19 mouse cellular contexts compared by ENCODE assay signal in the genomic region with DNA sequence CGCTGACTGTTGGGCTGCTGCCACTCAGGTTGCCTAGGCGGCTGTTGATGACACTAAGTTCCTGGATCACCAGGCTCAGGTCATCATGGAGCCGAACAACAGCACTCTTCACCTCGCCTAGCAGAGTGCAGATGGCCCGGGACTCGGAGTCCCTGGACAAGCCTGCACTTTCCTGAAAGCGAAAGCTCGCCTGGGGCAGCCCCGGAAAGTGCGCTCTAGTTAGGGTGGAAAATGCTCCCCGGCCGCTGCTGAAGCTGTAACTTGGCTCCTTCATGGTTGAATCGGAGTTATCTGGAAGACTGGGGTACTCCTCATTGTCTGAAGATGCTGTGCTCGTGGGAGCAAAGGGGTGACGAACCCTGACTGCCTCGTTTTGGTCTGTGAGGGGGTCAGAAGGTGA.
DNase-seq lines count a peak whose midpoint lies in the region; ATAC-seq and TF ChIP-seq lines count a peak whose summit lies in the region.
"Had no signal": no experiment of that assay in that cellular context is flagged by ENCODE, and none has a peak within 500 bp of the region (broad histone marks: within the 10 kb centered on the region; RNA-seq: fewer than 3 reads in every experiment).

No protein-coding gene starts in this region.

- TF ChIP-seq EP300 in heart, postnatal 0 days (IDR thresholded peaks at IDR 0.05; ENCODE audit: low read depth): no peak

- no peak overlapping the region for H3K4me3 ChIP-seq in gastrocnemius, adult 2 months
- no peak overlapping the region for H3K4me3 ChIP-seq in heart, postnatal 0 days (ENCODE audit: low read depth, low read length)
- H3K4me3 ChIP-seq in midbrain, embryonic 10.5 days: no peak overlapping the region
- no peak overlapping the region for H3K4me3 ChIP-seq in midbrain, embryonic 14.5 days (replicated peaks; ENCODE audit: low read depth, low read length)
- no peak overlapping the region for H3K4me3 ChIP-seq in limb, embryonic 12.5 days (replicated peaks)
- H3K4me3 ChIP-seq: embryonic facial prominence, embryonic 12.5 days; midbrain, embryonic 12.5 days had no signal

- H3K27me3 ChIP-seq in heart, postnatal 0 days (ENCODE audit: control insufficient read depth, insufficient read depth, low read length): 0 out of 2 replicates have a peak, but pooled peaks cover 2% of the 10 kb centered on the region
- 0 out of 2 replicates have a peak, but pooled peaks cover 5% of the 10 kb centered on the region for H3K27me3 ChIP-seq in midbrain, embryonic 10.5 days (ENCODE audit: low read depth, poor library complexity, severe bottlenecking)
- no peaks in the 10 kb centered on the region for H3K27me3 ChIP-seq in midbrain, embryonic 14.5 days (ENCODE audit: control insufficient read depth, insufficient read depth, low read length)
- no peaks in the 10 kb centered on the region for H3K27me3 ChIP-seq in limb, embryonic 12.5 days
- H3K27me3 ChIP-seq: embryonic facial prominence, embryonic 12.5 days; midbrain, embryonic 12.5 days had no signal

- no peak overlapping the region for H3K27ac ChIP-seq in gastrocnemius, adult 2 months
- no peak overlapping the region for H3K27ac ChIP-seq in heart, postnatal 0 days (ENCODE audit: low read depth)
- peak overlapping the region; percentile 28 for H3K27ac ChIP-seq in midbrain, embryonic 10.5 days (replicated peaks)
- no peak overlapping the region for H3K27ac ChIP-seq in midbrain, embryonic 14.5 days (replicated peaks; ENCODE audit: low read depth, low read length)
- no peak overlapping the region for H3K27ac ChIP-seq in limb, embryonic 12.5 days
- H3K27ac ChIP-seq: embryonic facial prominence, embryonic 12.5 days; macrophage; midbrain, embryonic 12.5 days had no signal

- H3K36me3 ChIP-seq in heart, postnatal 0 days (replicated peaks; ENCODE audit: control insufficient read depth, insufficient read depth, low read length): no peaks in the 10 kb centered on the region
- H3K36me3 ChIP-seq in midbrain, embryonic 10.5 days: no peaks in the 10 kb centered on the region
- H3K36me3 ChIP-seq in midbrain, embryonic 14.5 days (ENCODE audit: control insufficient read depth, insufficient read depth, low read length): no peaks in the 10 kb centered on the region
- H3K36me3 ChIP-seq in limb, embryonic 12.5 days: no peaks in the 10 kb centered on the region
- H3K36me3 ChIP-seq: embryonic facial prominence, embryonic 12.5 days; midbrain, embryonic 12.5 days had no signal

- DNase-seq in gastrocnemius, postnatal 14 days: peak; percentile 15
- DNase-seq in gastrocnemius, adult 2 months: no peak
- no peak for DNase-seq in heart, postnatal 0 days (ENCODE audit: low spot score)
- no peak for DNase-seq in heart, adult 11 months
- DNase-seq in midbrain, embryonic 10.5 days (ENCODE audit: low spot score): no peak
- no peak for DNase-seq in midbrain, embryonic 14.5 days
- DNase-seq in kidney, postnatal 25 days: no peak
- DNase-seq: adrenal gland, adult 2 months; cerebellum, postnatal 25 days; forebrain, postnatal 0 days; kidney, adult 2 months; kidney, postnatal 36 days; layer of hippocampus, adult 9-11 months; lung, embryonic 14.5 days; right cerebral cortex, postnatal 14 days had no signal

- WGBS in heart, postnatal 0 days: 29% methylated on average over 16 of the region's 16 CpGs
- 43% methylated on average over 16 of the region's 16 CpGs for WGBS in midbrain, embryonic 10.5 days
- WGBS in midbrain, embryonic 14.5 days: 38% methylated on average over 16 of the region's 16 CpGs
- 33% methylated on average over 16 of the region's 16 CpGs for WGBS in limb, embryonic 12.5 days

- no peak for TF ChIP-seq CTCF in gastrocnemius, adult 2 months (IDR thresholded peaks at IDR 0.05)
- no peak for TF ChIP-seq CTCF in heart, postnatal 0 days (IDR thresholded peaks at IDR 0.05; ENCODE audit: low read depth)

- intact Hi-C loops in gastrocnemius, postnatal 14 days (cut with DNase I; ENCODE audit: low total_unique reads): no loop called here
- intact Hi-C loops in gastrocnemius, adult 2 months (cut with DNase I): no loop called here

- no peaks in the 10 kb centered on the region for H3K4me1 ChIP-seq in heart, postnatal 0 days (ENCODE audit: control insufficient read depth, insufficient read depth)
- peaks cover 24% of the 10 kb centered on the region for H3K4me1 ChIP-seq in midbrain, embryonic 10.5 days
- no peaks in the 10 kb centered on the region for H3K4me1 ChIP-seq in midbrain, embryonic 14.5 days (ENCODE audit: control insufficient read depth, insufficient read depth, low read length)
- no peaks in the 10 kb centered on the region for H3K4me1 ChIP-seq in limb, embryonic 12.5 days (replicated peaks)
- H3K4me1 ChIP-seq: embryonic facial prominence, embryonic 12.5 days had no signal

- H3K9ac ChIP-seq in heart, postnatal 0 days (replicated peaks; ENCODE audit: low read depth, low read length): no peak overlapping the region
- H3K9ac ChIP-seq in midbrain, embryonic 14.5 days (replicated peaks; ENCODE audit: low read length): no peak overlapping the region
- H3K9ac ChIP-seq in limb, embryonic 12.5 days (replicated peaks): no peak overlapping the region
- H3K9ac ChIP-seq: embryonic facial prominence, embryonic 12.5 days; forebrain, postnatal 0 days; lung, embryonic 14.5 days; midbrain, embryonic 12.5 days had no signal

- peak overlapping the region; percentile 4; the same call in 1 of the 2 replicates for H3K4me2 ChIP-seq in heart, postnatal 0 days (ENCODE audit: low read depth, low read length)
- no peak overlapping the region for H3K4me2 ChIP-seq in midbrain, embryonic 14.5 days (ENCODE audit: low read length)
- 0 out of 2 replicates have a peak overlapping the region, but pooled peaks have one; percentile 13 for H3K4me2 ChIP-seq in limb, embryonic 12.5 days
- H3K4me2 ChIP-seq: embryonic facial prominence, embryonic 12.5 days; lung, embryonic 14.5 days; midbrain, embryonic 12.5 days had no signal

- no peak for ATAC-seq in heart, postnatal 0 days (ENCODE audit: insufficient read depth, low read depth)
- no peak for ATAC-seq in midbrain, embryonic 14.5 days (ENCODE audit: low FRiP score, low TSS enrichment)
- ATAC-seq in limb, embryonic 12.5 days (ENCODE audit: insufficient number of reproducible peaks, insufficient read depth, low FRiP score, low TSS enrichment, low read depth): no peak
- ATAC-seq: forebrain, postnatal 0 days had no signal

- H3K9me3 ChIP-seq in heart, postnatal 0 days (replicated peaks; ENCODE audit: control insufficient read depth, low read length): no peaks in the 10 kb centered on the region; the same call in 1 of the 2 replicates
- no peaks in the 10 kb centered on the region for H3K9me3 ChIP-seq in midbrain, embryonic 10.5 days (replicated peaks)
- no peaks in the 10 kb centered on the region for H3K9me3 ChIP-seq in midbrain, embryonic 14.5 days (ENCODE audit: control insufficient read depth, low read length)
- H3K9me3 ChIP-seq in limb, embryonic 12.5 days: no peaks in the 10 kb centered on the region
- H3K9me3 ChIP-seq: embryonic facial prominence, embryonic 12.5 days; midbrain, embryonic 12.5 days had no signal
